Mouse (Mus musculus) hindbrain, embryonic 13.5 days (tissue): ENCODE measurements at regions not wholly inside any gene's neighbourhood (a gene's known extent, or its start where the extent isn't known, plus 50 kb on each side); places are given as distances from the start of the nearest gene placed in this dataset.

Source experiments
- ATAC-seq: fragments of 200-750 bp; cut with Nextera tagmentation; 2 replicates; pipeline ENCODE4 v1.8.0; 2017; ENCODE audit warnings: moderate TSS enrichment; ENCODE audit not compliant: low FRiP score
- H3K27ac ChIP-seq: fragments of 300-500 bp; sonication (generic); 2 replicates; pipeline ENCODE4 v1.5.1; 2015; ENCODE audit warnings: inconsistent platforms, mild to moderate bottlenecking, moderate library complexity
- H3K27me3 ChIP-seq: fragments of 300-500 bp; sonication (generic); 2 replicates; pipeline ENCODE4 v1.6.1; 2015; ENCODE audit warnings: mild to moderate bottlenecking, inconsistent platforms
- H3K36me3 ChIP-seq: fragments of 300-500 bp; sonication (generic); 2 replicates; pipeline ENCODE4 v1.6.1; 2015; ENCODE audit warnings: mild to moderate bottlenecking, inconsistent platforms
- H3K4me1 ChIP-seq: fragments of 300-500 bp; sonication (generic); replicated peaks from 2 replicates; pipeline ENCODE4 v1.6.1; 2015; ENCODE audit warnings: inconsistent platforms
- H3K4me2 ChIP-seq: fragments of 300-500 bp; sonication (generic); 2 replicates; pipeline ENCODE4 v1.6.1; 2015; ENCODE audit warnings: inconsistent platforms, mild to moderate bottlenecking, moderate library complexity
- H3K4me3 ChIP-seq: fragments of 300-500 bp; sonication (generic); 2 replicates; pipeline ENCODE4 v1.5.1; 2015; ENCODE audit warnings: mild to moderate bottlenecking, inconsistent platforms
- H3K9ac ChIP-seq: fragments of 300-500 bp; sonication (generic); 2 replicates; pipeline ENCODE4 v1.6.1; 2015; ENCODE audit warnings: mild to moderate bottlenecking, inconsistent platforms
- H3K9me3 ChIP-seq: fragments of 300-500 bp; sonication (generic); 2 replicates; pipeline ENCODE4 v1.6.1; 2016; ENCODE audit warnings: inconsistent platforms
- WGBS: fragments of 180-500 bp; shearing (Covaris S2); methylation state at CpG from one replicate; pipeline ENCODE4 v1.1.7; 2015; 5-methylcytosine and 5-hydroxymethylcytosine counted together

DNA sequence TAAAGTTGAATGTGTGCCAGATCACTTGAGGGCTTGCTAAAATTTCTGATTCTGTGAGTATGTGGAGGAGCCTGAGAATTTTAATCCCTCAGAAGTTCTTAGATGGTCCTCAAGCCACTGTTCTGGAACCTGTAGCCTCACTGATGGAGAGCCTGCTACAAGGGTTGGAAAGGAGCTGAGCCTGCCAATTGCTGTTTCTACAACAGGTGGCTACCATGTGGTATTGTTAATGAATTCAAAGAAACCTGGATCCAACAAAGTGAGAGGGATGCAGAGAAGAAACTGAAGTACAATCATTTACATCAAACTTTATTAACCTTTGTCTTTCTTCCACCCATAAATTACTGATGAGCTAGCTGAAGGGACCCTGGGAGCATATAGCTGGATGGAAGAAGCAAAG, 416.5 kb upstream of the Cd180 start:
- H3K4me3 ChIP-seq, result no peak overlapping the region
- no peaks in the 10 kb centered on the region for H3K4me1 ChIP-seq
- ATAC-seq, result no peak
- no peak overlapping the region for H3K4me2 ChIP-seq
- no peaks in the 10 kb centered on the region for H3K9me3 ChIP-seq
- H3K27ac ChIP-seq, result no peak overlapping the region
- no peaks in the 10 kb centered on the region for H3K36me3 ChIP-seq
- no peak overlapping the region for H3K9ac ChIP-seq
- no peaks in the 10 kb centered on the region for H3K27me3 ChIP-seq

DNA sequence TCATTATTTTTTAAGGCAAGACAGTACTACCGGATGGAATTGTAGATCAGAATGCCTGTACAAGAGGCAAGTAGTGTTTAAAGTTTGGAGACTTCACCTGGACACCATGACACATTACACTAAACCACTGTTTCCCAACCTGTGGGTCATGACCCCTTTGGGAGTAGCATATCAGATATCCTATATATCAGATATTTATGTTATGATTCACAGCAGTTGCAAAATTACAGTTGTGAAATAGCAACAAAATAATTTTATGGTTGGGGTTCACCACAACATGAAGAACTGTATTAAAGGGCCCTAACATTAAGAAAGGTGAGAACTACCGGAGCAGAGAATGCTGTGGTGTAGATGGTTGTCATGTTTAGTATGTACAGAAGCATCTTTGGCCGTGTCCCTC, 413.2 kb upstream of the Cd180 start:
- Histone ChIP-seq H3K27ac (no peak overlapping the region), H3K36me3 (no peaks in the 10 kb centered on the region), H3K9me3 (no peaks in the 10 kb centered on the region), H3K4me3 (no peak overlapping the region), H3K4me1 (no peaks in the 10 kb centered on the region), H3K27me3 (no peaks in the 10 kb centered on the region), H3K4me2 (no peak overlapping the region), H3K9ac (no peak overlapping the region)
- 97% methylated on average over 3 of the region's 3 CpGs for WGBS
- ATAC-seq, result no peak

DNA sequence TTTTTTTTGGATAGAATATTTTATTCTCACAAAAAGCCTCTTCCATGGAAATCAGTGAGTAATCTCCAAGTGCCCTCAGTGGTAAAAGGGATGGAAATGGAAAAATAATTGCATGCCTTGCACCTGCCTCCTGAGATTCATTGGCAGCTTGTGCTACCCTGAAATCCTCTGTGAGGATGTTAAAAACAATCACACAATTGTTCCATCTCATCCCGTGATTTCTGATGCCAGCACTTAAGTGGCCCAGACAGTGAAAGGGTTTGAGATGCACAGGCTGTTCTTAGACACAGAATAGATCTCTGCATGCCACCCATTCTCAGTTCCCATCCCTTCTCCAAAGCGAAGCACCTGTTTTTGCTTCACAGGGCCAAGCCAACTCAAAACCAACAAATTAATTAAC, 398.9 kb upstream of the Cd180 start:
- Histone ChIP-seq H3K4me1 (no peaks in the 10 kb centered on the region), H3K36me3 (no peaks in the 10 kb centered on the region), H3K4me2 (no peak overlapping the region), H3K9me3 (no peaks in the 10 kb centered on the region), H3K9ac (no peak overlapping the region), H3K27me3 (no peaks in the 10 kb centered on the region), H3K4me3 (no peak overlapping the region), H3K27ac (no peak overlapping the region)
- 72% methylated on average over 2 of the region's 2 CpGs for WGBS
- ATAC-seq, result no peak

DNA sequence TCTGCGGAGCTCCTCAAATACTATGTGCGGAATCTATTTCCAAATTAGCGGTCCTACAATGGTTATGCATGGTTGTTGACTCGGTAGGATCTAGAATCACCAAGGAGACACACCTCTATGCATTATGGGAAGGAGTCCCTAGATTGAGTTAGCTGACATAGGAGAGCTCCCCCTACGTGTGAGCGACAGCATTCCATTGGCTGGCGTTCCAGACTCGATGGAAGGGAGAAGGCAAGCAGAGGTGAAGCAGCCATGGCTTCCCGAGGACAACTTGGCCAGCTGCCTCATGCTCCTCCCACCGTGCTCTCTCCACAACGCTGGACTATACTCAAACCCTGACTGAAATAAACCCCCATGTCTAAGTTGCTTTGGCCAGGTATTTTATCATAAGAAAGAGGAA, 398.3 kb upstream of the Cd180 start:
- 85% methylated on average over 11 of the region's 11 CpGs for WGBS
- no peaks in the 10 kb centered on the region for H3K36me3 ChIP-seq
- H3K27me3 ChIP-seq, result no peaks in the 10 kb centered on the region
- no peak overlapping the region for H3K27ac ChIP-seq
- H3K4me1 ChIP-seq, result no peaks in the 10 kb centered on the region
- no peak overlapping the region for H3K9ac ChIP-seq
- no peaks in the 10 kb centered on the region for H3K9me3 ChIP-seq
- ATAC-seq, result no peak
- no peak overlapping the region for H3K4me3 ChIP-seq
- no peak overlapping the region for H3K4me2 ChIP-seq

DNA sequence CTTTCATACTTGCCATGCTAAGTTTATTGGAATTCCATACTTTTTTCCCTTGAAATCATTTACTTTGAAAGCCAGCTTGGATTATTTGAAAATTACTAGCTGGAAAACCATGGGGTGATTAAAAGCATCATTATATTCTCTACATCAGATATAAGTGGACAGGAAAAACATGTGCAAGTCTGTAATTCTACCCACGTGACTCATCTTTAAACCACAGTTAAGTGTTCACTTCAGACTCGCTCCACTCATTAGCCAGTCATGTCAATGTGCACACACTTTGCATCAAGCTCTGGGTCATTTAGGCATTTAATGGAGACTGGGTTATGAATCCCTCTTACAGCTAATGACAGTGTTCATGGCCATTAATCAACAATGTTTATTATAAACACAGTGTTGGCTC, 385.4 kb upstream of the Cd180 start:
- 72% methylated on average over 2 of the region's 2 CpGs for WGBS
- no peak for ATAC-seq
- H3K27ac ChIP-seq, result no peak overlapping the region

DNA sequence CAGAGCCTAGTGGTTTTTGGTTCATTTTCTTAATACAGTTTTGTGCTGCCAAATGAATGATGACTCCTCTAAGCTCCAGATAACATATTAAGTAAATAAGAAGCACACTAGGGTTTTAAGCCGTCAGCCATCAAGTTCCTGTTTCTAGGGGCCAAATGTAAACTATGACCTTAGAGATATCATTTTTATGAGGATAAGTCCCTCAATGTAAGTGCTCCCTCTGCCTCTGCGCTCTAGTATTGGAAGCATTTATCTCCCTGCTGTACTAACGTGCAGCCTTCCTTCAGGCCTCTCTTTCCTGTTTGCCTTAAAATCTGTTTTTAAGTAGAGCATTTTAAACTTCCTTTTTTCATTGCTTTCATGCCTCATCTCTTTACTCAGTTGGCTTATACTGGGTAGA, 381.3 kb upstream of the Cd180 start:
- H3K27ac ChIP-seq, result no peak overlapping the region
- no peak overlapping the region for H3K4me2 ChIP-seq
- H3K9ac ChIP-seq, result no peak overlapping the region
- no peaks in the 10 kb centered on the region for H3K27me3 ChIP-seq
- H3K36me3 ChIP-seq, result no peaks in the 10 kb centered on the region
- no peaks in the 10 kb centered on the region for H3K4me1 ChIP-seq
- no peaks in the 10 kb centered on the region for H3K9me3 ChIP-seq
- no peak for ATAC-seq
- no peak overlapping the region for H3K4me3 ChIP-seq
- WGBS, result 68% methylated on average over 3 of the region's 3 CpGs

More for the DNA sequence above, 385.4 kb upstream of the Cd180 start:
- Histone ChIP-seq H3K9me3 (no peaks in the 10 kb centered on the region), H3K4me2 (no peak overlapping the region), H3K36me3 (no peaks in the 10 kb centered on the region), H3K4me3 (no peak overlapping the region), H3K4me1 (no peaks in the 10 kb centered on the region), H3K9ac (no peak overlapping the region), H3K27me3 (no peaks in the 10 kb centered on the region)

DNA sequence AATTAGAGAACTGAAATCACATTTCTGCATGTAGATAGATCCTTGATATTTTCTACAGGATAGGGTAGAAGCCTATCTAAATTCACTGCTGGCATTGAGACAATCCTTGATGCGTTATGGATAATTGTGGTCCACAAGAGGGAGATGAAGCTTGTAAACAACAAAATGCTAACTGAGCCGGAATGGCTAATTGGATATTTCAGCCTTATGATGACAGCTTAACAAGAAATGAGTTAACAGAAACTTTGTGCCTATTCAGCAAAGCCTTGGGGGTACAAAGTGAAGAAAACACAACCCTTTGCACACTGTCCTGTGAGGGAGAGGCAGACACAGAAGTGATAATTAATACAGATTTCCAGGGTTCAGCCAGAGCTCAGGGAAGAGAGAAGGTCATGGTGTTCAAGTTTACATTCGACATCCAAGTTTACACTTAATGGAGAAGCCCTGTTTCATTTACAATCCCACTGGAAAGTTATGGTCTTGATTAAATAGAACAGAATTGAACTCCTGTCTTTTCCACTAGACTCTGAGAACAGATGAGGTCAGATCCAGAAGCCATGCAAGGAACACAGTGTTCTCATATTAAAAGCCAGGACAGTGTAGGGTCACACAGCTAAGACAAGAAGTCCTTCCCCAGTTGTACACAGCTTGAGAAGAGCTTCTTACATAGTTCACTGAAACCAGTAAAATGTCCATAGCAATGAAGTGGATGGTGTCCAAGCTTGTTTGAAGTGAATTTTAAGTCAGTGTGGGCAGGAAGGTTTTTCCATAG, 377.3 kb upstream of the Cd180 start:
- no peaks in the 10 kb centered on the region for H3K27me3 ChIP-seq
- 83% methylated on average over 3 of the region's 3 CpGs for WGBS
- no peak overlapping the region for H3K4me2 ChIP-seq
- H3K9ac ChIP-seq, result no peak overlapping the region
- H3K4me1 ChIP-seq, result no peaks in the 10 kb centered on the region
- H3K9me3 ChIP-seq, result no peaks in the 10 kb centered on the region
- H3K36me3 ChIP-seq, result no peaks in the 10 kb centered on the region
- no peak for ATAC-seq
- no peak overlapping the region for H3K27ac ChIP-seq
- no peak overlapping the region for H3K4me3 ChIP-seq

DNA sequence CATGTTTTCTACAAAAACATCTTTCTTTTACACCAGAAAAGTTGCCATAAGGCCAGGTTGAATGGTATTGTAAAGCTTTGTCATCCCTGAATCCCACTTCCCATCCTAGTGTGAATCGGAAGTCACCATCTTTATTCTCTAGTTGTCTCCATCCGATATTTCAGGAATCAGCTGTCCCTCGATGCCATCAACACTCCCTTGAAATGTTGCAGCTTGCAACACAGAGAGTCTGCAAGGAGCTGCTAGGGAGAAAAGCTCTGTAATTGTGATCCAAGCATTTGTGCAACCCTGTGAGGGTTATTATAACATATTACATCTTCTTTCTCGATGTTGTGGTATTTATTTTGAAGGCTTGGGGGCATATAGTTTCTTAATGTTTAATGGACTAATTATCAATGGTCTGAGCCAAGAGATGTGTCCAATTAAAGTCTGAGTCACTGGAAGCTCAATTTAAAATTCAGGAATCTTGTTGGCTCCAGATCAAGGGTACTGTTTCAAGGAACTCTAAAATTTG, 374.4 kb upstream of the Cd180 start:
- no peak overlapping the region for H3K27ac ChIP-seq
- no peak overlapping the region for H3K4me2 ChIP-seq
- no peak for ATAC-seq
- H3K9ac ChIP-seq, result no peak overlapping the region
- H3K4me1 ChIP-seq, result no peaks in the 10 kb centered on the region
- H3K27me3 ChIP-seq, result no peaks in the 10 kb centered on the region
- 93% methylated on average over 4 of the region's 4 CpGs for WGBS
- H3K9me3 ChIP-seq, result no peaks in the 10 kb centered on the region
- H3K36me3 ChIP-seq, result no peaks in the 10 kb centered on the region
- no peak overlapping the region for H3K4me3 ChIP-seq

DNA sequence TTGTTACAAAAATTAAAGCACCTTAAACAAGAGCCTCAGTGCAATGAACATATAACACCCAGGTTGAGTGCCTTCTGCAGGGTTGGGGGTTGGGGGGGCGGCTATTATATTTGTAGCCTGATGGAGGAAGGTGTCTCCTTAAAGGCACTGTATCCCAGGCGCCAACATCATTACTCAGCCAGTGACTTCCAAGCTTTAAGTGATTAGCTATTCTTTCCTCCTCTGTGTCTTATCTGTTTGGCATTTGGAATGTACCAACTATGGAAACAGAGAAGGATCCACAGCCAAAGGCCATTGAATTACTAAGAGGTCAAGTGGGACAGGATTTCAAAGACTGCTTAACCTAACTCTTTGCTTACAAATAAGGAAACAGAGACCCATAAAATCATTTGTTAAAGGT, 373.9 kb upstream of the Cd180 start:
- Histone ChIP-seq H3K9me3 (no peaks in the 10 kb centered on the region), H3K4me1 (no peaks in the 10 kb centered on the region)
- WGBS, result 91% methylated on average over 2 of the region's 2 CpGs

DNA sequence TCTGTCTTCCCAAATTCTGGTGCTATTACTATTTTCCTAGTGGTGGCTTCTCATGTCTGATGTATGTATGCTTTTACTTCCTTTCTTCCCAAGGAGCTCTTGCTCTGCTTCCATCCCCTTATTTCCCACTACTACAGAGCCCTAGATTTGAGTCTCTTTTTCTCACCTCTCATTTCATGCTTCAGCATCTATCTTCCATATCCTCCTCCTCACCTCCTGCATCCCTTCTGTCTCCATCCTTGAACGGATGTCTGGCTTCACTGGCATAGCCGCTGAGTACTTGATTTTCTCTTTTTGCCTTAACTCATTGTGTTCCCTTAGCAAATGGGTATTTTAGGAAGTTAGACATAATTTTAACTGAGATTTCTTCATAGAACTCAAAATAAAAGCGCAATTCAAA, 369.5 kb upstream of the Cd180 start:
- Histone ChIP-seq H3K9me3 (no peaks in the 10 kb centered on the region), H3K27ac (no peak overlapping the region), H3K4me2 (no peak overlapping the region), H3K4me3 (no peak overlapping the region), H3K36me3 (no peaks in the 10 kb centered on the region), H3K9ac (no peak overlapping the region), H3K27me3 (no peaks in the 10 kb centered on the region), H3K4me1 (no peaks in the 10 kb centered on the region)
- ATAC-seq, result no peak
- WGBS, result 93% methylated on average over 3 of the region's 3 CpGs

More for the DNA sequence above, 373.9 kb upstream of the Cd180 start:
- H3K36me3 ChIP-seq, result no peaks in the 10 kb centered on the region
- H3K9ac ChIP-seq, result no peak overlapping the region
- H3K4me2 ChIP-seq, result no peak overlapping the region
- H3K27ac ChIP-seq, result no peak overlapping the region
- H3K4me3 ChIP-seq, result no peak overlapping the region
- no peaks in the 10 kb centered on the region for H3K27me3 ChIP-seq
- ATAC-seq, result no peak

DNA sequence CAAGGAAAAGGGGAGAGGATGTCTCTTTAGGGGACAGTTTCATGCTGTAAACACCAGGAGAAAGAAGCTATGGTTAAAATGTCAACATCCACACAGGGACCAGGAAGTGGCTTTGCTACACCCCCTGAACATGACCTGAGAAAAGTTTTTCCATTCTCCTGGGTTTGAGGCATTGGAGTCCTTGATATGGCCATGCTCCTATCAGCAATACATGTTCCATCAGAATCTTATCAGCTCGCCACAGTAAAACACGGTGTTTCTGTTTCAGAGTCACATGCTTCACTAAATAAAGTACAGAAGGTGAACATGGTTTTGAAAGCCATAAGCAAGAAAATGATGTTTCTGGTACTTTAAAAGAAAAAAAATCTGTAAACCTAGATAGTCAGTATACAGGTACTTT, 367.4 kb upstream of the Cd180 start:
- Histone ChIP-seq H3K4me3 (no peak overlapping the region), H3K4me1 (no peaks in the 10 kb centered on the region), H3K9me3 (no peaks in the 10 kb centered on the region), H3K4me2 (no peak overlapping the region), H3K27me3 (no peaks in the 10 kb centered on the region), H3K9ac (no peak overlapping the region), H3K36me3 (no peaks in the 10 kb centered on the region), H3K27ac (no peak overlapping the region)
- ATAC-seq, result no peak
- WGBS, result 93% methylated on average over 2 of the region's 2 CpGs

DNA sequence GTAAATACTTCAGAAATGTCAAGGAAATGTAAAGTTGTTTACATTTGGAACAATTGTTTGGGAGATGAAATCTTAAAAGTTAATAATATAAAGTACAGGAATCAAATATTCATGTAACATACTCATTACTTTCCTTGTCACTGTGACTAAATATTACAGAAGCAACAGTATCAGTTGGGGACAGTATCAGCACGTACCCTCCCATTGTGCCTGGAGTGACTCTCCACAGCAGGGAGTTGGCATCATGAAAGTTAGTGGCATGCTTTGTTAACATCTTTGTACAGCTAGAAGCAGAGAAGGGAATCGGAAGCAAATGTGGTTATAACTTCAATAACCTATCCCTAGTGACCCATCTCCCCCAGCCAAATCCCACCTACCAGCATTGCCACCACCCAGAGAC, 366.8 kb upstream of the Cd180 start:
- 0 out of 2 replicates have a peak, but pooled peaks cover 4% of the 10 kb centered on the region for H3K27me3 ChIP-seq
- no peaks in the 10 kb centered on the region for H3K9me3 ChIP-seq
- H3K36me3 ChIP-seq, result no peaks in the 10 kb centered on the region
- H3K27ac ChIP-seq, result no peak overlapping the region
- no peak overlapping the region for H3K9ac ChIP-seq
- ATAC-seq, result no peak
- H3K4me3 ChIP-seq, result no peak overlapping the region
- 49% methylated on average over 2 of the region's 2 CpGs for WGBS
- no peak overlapping the region for H3K4me2 ChIP-seq
- H3K4me1 ChIP-seq, result no peaks in the 10 kb centered on the region

DNA sequence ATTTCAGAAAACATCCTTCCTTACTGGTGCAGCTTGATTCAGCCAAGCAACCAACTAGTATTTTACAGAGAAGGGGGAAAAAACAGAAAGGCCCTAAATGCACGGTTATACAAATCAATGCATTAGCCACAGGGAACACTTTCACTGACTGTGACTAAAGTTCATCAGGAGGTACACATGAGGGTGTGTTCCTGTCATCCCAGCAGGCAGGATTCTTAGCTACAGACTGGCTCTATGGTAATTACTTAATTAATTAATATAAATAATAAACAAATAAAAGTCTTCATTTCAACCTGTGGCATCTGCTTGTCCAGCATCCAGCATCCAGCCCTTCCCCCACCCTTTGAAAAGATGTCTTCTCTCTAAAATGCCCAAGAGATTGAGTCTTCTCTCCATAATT, 359.7 kb upstream of the Cd180 start:
- Histone ChIP-seq H3K27me3 (0 out of 2 replicates have a peak, but pooled peaks cover 5% of the 10 kb centered on the region), H3K27ac (no peak overlapping the region), H3K9me3 (peaks cover 4% of the 10 kb centered on the region; the same call in 1 of the 2 replicates), H3K4me1 (peaks cover 11% of the 10 kb centered on the region), H3K4me3 (no peak overlapping the region), H3K9ac (no peak overlapping the region), H3K4me2 (0 out of 2 replicates have a peak overlapping the region, but pooled peaks have one; percentile 33), H3K36me3 (no peaks in the 10 kb centered on the region)
- ATAC-seq, result no peak
- 38% methylated on average over 1 of the region's 1 CpGs for WGBS
